Mouse (Mus musculus) limb, embryonic 12.5 days (tissue): ENCODE data around the gene Gcnt2. TPM values are rescaled to one million over a fixed set of nuclear protein-coding genes. Genes with fewer than 3 reads are reported as not detected.

Experiments
- ATAC-seq: fragments of 200-750 bp; cut with Nextera tagmentation; 2 replicates; pipeline ENCODE4 v1.8.0; 2017; ENCODE audit warnings: low read depth, moderate TSS enrichment; ENCODE audit not compliant: insufficient number of reproducible peaks, insufficient read depth, low FRiP score, low TSS enrichment
- H3K27ac ChIP-seq: fragments of 300-500 bp; sonication (generic); 2 replicates; pipeline ENCODE4 v1.5.1; 2016; ENCODE audit warnings: mild to moderate bottlenecking, moderate library complexity
- H3K27me3 ChIP-seq: fragments of 300-500 bp; sonication (generic); 2 replicates; pipeline ENCODE4 v1.6.1; 2016; ENCODE audit warnings: mild to moderate bottlenecking, moderate library complexity
- H3K36me3 ChIP-seq: fragments of 300-500 bp; sonication (generic); 2 replicates; pipeline ENCODE4 v1.6.1; 2016; ENCODE audit warnings: mild to moderate bottlenecking, moderate library complexity
- H3K4me1 ChIP-seq: fragments of 300-500 bp; sonication (generic); replicated peaks from 2 replicates; pipeline ENCODE4 v1.6.1; 2016
- H3K4me2 ChIP-seq: fragments of 300-500 bp; sonication (generic); 2 replicates; pipeline ENCODE4 v1.6.1; 2016; ENCODE audit warnings: mild to moderate bottlenecking, moderate library complexity
- H3K4me3 ChIP-seq: fragments of 300-500 bp; sonication (generic); replicated peaks from 2 replicates; pipeline ENCODE4 v1.5.1; 2016; ENCODE audit warnings: mild to moderate bottlenecking
- H3K9ac ChIP-seq: fragments of 300-500 bp; sonication (generic); replicated peaks from 2 replicates; pipeline ENCODE4 v1.6.1; 2016; ENCODE audit warnings: mild to moderate bottlenecking, moderate library complexity
- H3K9me3 ChIP-seq: fragments of 300-500 bp; sonication (generic); 2 replicates; pipeline ENCODE4 v1.6.1; 2016; ENCODE audit warnings: mild to moderate bottlenecking, moderate library complexity
- WGBS: fragments of 180-500 bp; shearing (Covaris S2); methylation state at CpG from one replicate; pipeline ENCODE4 v1.1.7; 2016; 5-methylcytosine and 5-hydroxymethylcytosine counted together
- polyA plus RNA-seq: library from polyadenylated mRNA; unstranded; fragments of >200 nt; fragmentation: Nextera tagmentation; extraction: Ambion mirVana; gene quantifications from 2 replicates; pipeline ENCODE4 v1.2.1, GENCODE M21; 2016

The Gcnt2 gene
- polyA plus RNA-seq = 2.1 and 2.2 TPM in 2 replicates

GRCm38 (mm10) chr13:40859652-40860399 lies at the start of gene Gcnt2:
TSS of gene Gcnt2 (plus strand) at chr13:40859754.
- ATAC-seq = no peak

GRCm38 (mm10) chr13:40820617-40821016 lies 38.9 kb upstream of the Gcnt2 start:
- Histone ChIP-seq H3K4me3 (no peak overlapping the region), H3K4me2 (no peak overlapping the region), H3K4me1 (no peaks in the 10 kb centered on the region), H3K36me3 (no peaks in the 10 kb centered on the region), H3K9me3 (peaks cover 5% of the 10 kb centered on the region; the same call in 1 of the 2 replicates), H3K9ac (no peak overlapping the region), H3K27me3 (no peaks in the 10 kb centered on the region), H3K27ac (no peak overlapping the region)
- 55% methylated on average over 1 of the region's 1 CpGs for WGBS
- no peak for ATAC-seq

More at GRCm38 (mm10) chr13:40859652-40860399, at the start of gene Gcnt2:
- H3K36me3 ChIP-seq = no peaks in the 10 kb centered on the region
- peak within 1 kb of the TSS; percentile 18; the same call in 1 of the 2 replicates for H3K4me3 ChIP-seq
- no peaks in the 10 kb centered on the region for H3K27me3 ChIP-seq
- peaks cover 14% of the 10 kb centered on the region for H3K4me1 ChIP-seq
- H3K9ac ChIP-seq = 0 out of 2 replicates have a peak within 1 kb of the TSS, but pooled peaks have one; percentile 23
- H3K4me2 ChIP-seq = peak within 1 kb of the TSS; percentile 48
- H3K9me3 ChIP-seq = no peaks in the 10 kb centered on the region
- 0 out of 2 replicates have a peak within 1 kb of the TSS, but pooled peaks have one; percentile 45 for H3K27ac ChIP-seq
- 37% methylated on average over 22 of the region's 22 CpGs for WGBS

GRCm38 (mm10) chr13:40821911-40822310 lies 37.6 kb upstream of the Gcnt2 start:
- Histone ChIP-seq H3K9ac (no peak overlapping the region), H3K27me3 (no peaks in the 10 kb centered on the region), H3K4me2 (no peak overlapping the region), H3K9me3 (peaks cover 5% of the 10 kb centered on the region; the same call in 1 of the 2 replicates), H3K4me3 (no peak overlapping the region), H3K27ac (no peak overlapping the region), H3K4me1 (no peaks in the 10 kb centered on the region), H3K36me3 (no peaks in the 10 kb centered on the region)
- ATAC-seq = no peak
- WGBS = 79% methylated on average over 2 of the region's 2 CpGs

- H3K9ac ChIP-seq = no peak overlapping the region
- no peak for ATAC-seq
- no peak overlapping the region for H3K4me3 ChIP-seq
- WGBS = 68% methylated on average over 10 of the region's 10 CpGs
- no peak overlapping the region for H3K4me2 ChIP-seq
- H3K36me3 ChIP-seq = no peaks in the 10 kb centered on the region
- no peaks in the 10 kb centered on the region for H3K9me3 ChIP-seq
- no peak overlapping the region for H3K27ac ChIP-seq
- H3K4me1 ChIP-seq = no peaks in the 10 kb centered on the region
- peaks cover 5% of the 10 kb centered on the region; the same call in 1 of the 2 replicates for H3K27me3 ChIP-seq
Observed at GRCm38 (mm10) chr13:40841146-40841787, 18.3 kb upstream of the Gcnt2 start.

- H3K27me3 ChIP-seq = peaks cover 5% of the 10 kb centered on the region; the same call in 1 of the 2 replicates
- no peak overlapping the region for H3K4me2 ChIP-seq
- 21% methylated on average over 1 of the region's 1 CpGs for WGBS
- no peak overlapping the region for H3K9ac ChIP-seq
- no peaks in the 10 kb centered on the region for H3K36me3 ChIP-seq
- no peaks in the 10 kb centered on the region for H3K4me1 ChIP-seq
- no peak overlapping the region for H3K27ac ChIP-seq
- H3K4me3 ChIP-seq = no peak overlapping the region
- no peaks in the 10 kb centered on the region for H3K9me3 ChIP-seq
- ATAC-seq = no peak
Observed at GRCm38 (mm10) chr13:40842141-40842540, 17.4 kb upstream of the Gcnt2 start.

GRCm38 (mm10) chr13:40843418-40844067 lies 16.0 kb upstream of the Gcnt2 start:
- ATAC-seq = no peak
- peak overlapping the region; percentile 18; the same call in 1 of the 2 replicates for H3K4me3 ChIP-seq

GRCm38 (mm10) chr13:40844144-40844543 lies 15.4 kb upstream of the Gcnt2 start:
- Histone ChIP-seq H3K27ac (no peak overlapping the region), H3K4me2 (no peak overlapping the region), H3K9me3 (no peaks in the 10 kb centered on the region), H3K4me1 (no peaks in the 10 kb centered on the region), H3K4me3 (no peak overlapping the region), H3K27me3 (peaks cover 5% of the 10 kb centered on the region; the same call in 1 of the 2 replicates), H3K9ac (no peak overlapping the region), H3K36me3 (no peaks in the 10 kb centered on the region)
- 93% methylated on average over 5 of the region's 5 CpGs for WGBS
- ATAC-seq = no peak

More at GRCm38 (mm10) chr13:40843418-40844067, 16.0 kb upstream of the Gcnt2 start:
- H3K9ac ChIP-seq = no peak overlapping the region
- no peak overlapping the region for H3K27ac ChIP-seq
- peak overlapping the region; percentile 41; the same call in 1 of the 2 replicates for H3K4me2 ChIP-seq
- no peaks in the 10 kb centered on the region for H3K4me1 ChIP-seq
- no peaks in the 10 kb centered on the region for H3K9me3 ChIP-seq
- H3K27me3 ChIP-seq = peaks cover 5% of the 10 kb centered on the region; the same call in 1 of the 2 replicates
- no peaks in the 10 kb centered on the region for H3K36me3 ChIP-seq
- 18% methylated on average over 5 of the region's 5 CpGs for WGBS

GRCm38 (mm10) chr13:40845951-40846350 lies 13.6 kb upstream of the Gcnt2 start:
- Histone ChIP-seq H3K4me3 (no peak overlapping the region), H3K9me3 (no peaks in the 10 kb centered on the region), H3K27me3 (peaks cover 5% of the 10 kb centered on the region; the same call in 1 of the 2 replicates), H3K9ac (no peak overlapping the region), H3K36me3 (no peaks in the 10 kb centered on the region), H3K27ac (no peak overlapping the region), H3K4me2 (no peak overlapping the region), H3K4me1 (no peaks in the 10 kb centered on the region)
- WGBS = 68% methylated on average over 6 of the region's 6 CpGs
- ATAC-seq = no peak

- Histone ChIP-seq H3K27me3 (peaks cover 5% of the 10 kb centered on the region; the same call in 1 of the 2 replicates), H3K9me3 (no peaks in the 10 kb centered on the region), H3K9ac (no peak overlapping the region), H3K4me1 (no peaks in the 10 kb centered on the region), H3K27ac (no peak overlapping the region), H3K4me3 (no peak overlapping the region), H3K4me2 (no peak overlapping the region), H3K36me3 (no peaks in the 10 kb centered on the region)
- ATAC-seq = no peak
- WGBS = 66% methylated on average over 9 of the region's 9 CpGs
Observed at GRCm38 (mm10) chr13:40846375-40846774, 13.2 kb upstream of the Gcnt2 start.

- ATAC-seq = no peak
Observed at GRCm38 (mm10) chr13:40847898-40848297, 11.7 kb upstream of the Gcnt2 start.

GRCm38 (mm10) chr13:40850686-40851085 lies 8.9 kb upstream of the Gcnt2 start:
- ATAC-seq = no peak
- no peak overlapping the region for H3K27ac ChIP-seq
- H3K9me3 ChIP-seq = no peaks in the 10 kb centered on the region
- no peak overlapping the region for H3K9ac ChIP-seq
- H3K4me1 ChIP-seq = peaks cover 11% of the 10 kb centered on the region; the same call in 1 of the 2 replicates
- 86% methylated on average over 6 of the region's 6 CpGs for WGBS
- no peaks in the 10 kb centered on the region for H3K36me3 ChIP-seq
- H3K4me2 ChIP-seq = no peak overlapping the region
- H3K4me3 ChIP-seq = no peak overlapping the region
- no peaks in the 10 kb centered on the region for H3K27me3 ChIP-seq

More at GRCm38 (mm10) chr13:40847898-40848297, 11.7 kb upstream of the Gcnt2 start:
- peaks cover 5% of the 10 kb centered on the region; the same call in 1 of the 2 replicates for H3K4me1 ChIP-seq
- H3K4me2 ChIP-seq = no peak overlapping the region
- no peaks in the 10 kb centered on the region; the same call in 1 of the 2 replicates for H3K27me3 ChIP-seq
- no peaks in the 10 kb centered on the region for H3K36me3 ChIP-seq
- 83% methylated on average over 4 of the region's 4 CpGs for WGBS
- H3K9ac ChIP-seq = no peak overlapping the region
- H3K4me3 ChIP-seq = no peak overlapping the region
- H3K9me3 ChIP-seq = no peaks in the 10 kb centered on the region
- H3K27ac ChIP-seq = no peak overlapping the region
